Mouse (Mus musculus) heart, postnatal 4 days (tissue): Measurements from ENCODE around the gene Cyfip2. TPM values are rescaled to one million over a fixed set of nuclear protein-coding genes. Genes with fewer than 3 reads are reported as not detected.

Source experiments
- DNase-seq: peaks from one replicate; pipeline ENCODE4 v3.0.0; 2021
- total RNA-seq, 2 experiments: library from RNA; stranded (reverse); gene quantifications; 2 replicates each; pipeline ENCODE4 v1.2.3; 2021

Gene Cyfip2
- total RNA-seq, 2 experiments from 2014 or later, result 14.8 to 15.3 TPM

GRCm38 (mm10) chr11:46233966-46234365 lies 78.7 kb downstream of the Cyfip2 start:
- DNase-seq, result no peak

GRCm38 (mm10) chr11:46232803-46233202 lies 79.9 kb downstream of the Cyfip2 start:
- DNase-seq, result no peak

GRCm38 (mm10) chr11:46230184-46230583 lies 82.5 kb downstream of the Cyfip2 start:
- DNase-seq, result no peak

- DNase-seq, result no peak
Observed at GRCm38 (mm10) chr11:46225345-46225744, 87.3 kb downstream of the Cyfip2 start.

- no peak for DNase-seq
Observed at GRCm38 (mm10) chr11:46223575-46223974, 89.1 kb downstream of the Cyfip2 start.

- no peak for DNase-seq
Observed at GRCm38 (mm10) chr11:46220211-46220610, 92.4 kb downstream of the Cyfip2 start.

- DNase-seq, result no peak
Observed at GRCm38 (mm10) chr11:46219380-46219779, 93.3 kb downstream of the Cyfip2 start.

GRCm38 (mm10) chr11:46218584-46218983 lies 94.1 kb downstream of the Cyfip2 start:
- DNase-seq, result no peak

- no peak for DNase-seq
Observed at GRCm38 (mm10) chr11:46217686-46218085, 95.0 kb downstream of the Cyfip2 start.

GRCm38 (mm10) chr11:46216669-46217068 lies 96.0 kb downstream of the Cyfip2 start:
- peak; percentile 35 for DNase-seq

GRCm38 (mm10) chr11:46215354-46215753 lies 97.3 kb downstream of the Cyfip2 start:
- DNase-seq, result peak; percentile 72

- DNase-seq, result peak; percentile 28
Observed at GRCm38 (mm10) chr11:46214368-46215230, 98.1 kb downstream of the Cyfip2 start.

- peak; percentile 65 for DNase-seq
Observed at GRCm38 (mm10) chr11:46213844-46214243, 98.8 kb downstream of the Cyfip2 start.

- no peak for DNase-seq
Observed at GRCm38 (mm10) chr11:46211858-46212257, 100.8 kb downstream of the Cyfip2 start.

- DNase-seq, result no peak
Observed at GRCm38 (mm10) chr11:46209884-46210283, 102.8 kb downstream of the Cyfip2 start.

- peak; percentile 19 for DNase-seq
Observed at GRCm38 (mm10) chr11:46205639-46206409, 106.8 kb downstream of the Cyfip2 start.

GRCm38 (mm10) chr11:46204841-46205240 lies 107.8 kb downstream of the Cyfip2 start:
- DNase-seq, result no peak

- no peak for DNase-seq
Observed at GRCm38 (mm10) chr11:46202547-46202887, 110.1 kb downstream of the Cyfip2 start.

- DNase-seq, result no peak
Observed at GRCm38 (mm10) chr11:46201636-46202546, 110.8 kb downstream of the Cyfip2 start.

- no peak for DNase-seq
Observed at GRCm38 (mm10) chr11:46200664-46201063, 112.0 kb downstream of the Cyfip2 start.

GRCm38 (mm10) chr11:46194175-46194574 lies 118.5 kb downstream of the Cyfip2 start:
- DNase-seq, result no peak

- DNase-seq, result no peak
Observed at GRCm38 (mm10) chr11:46188283-46188682, 124.4 kb downstream of the Cyfip2 start.

- no peak for DNase-seq
Observed at GRCm38 (mm10) chr11:46185486-46185885, 127.2 kb downstream of the Cyfip2 start.
